Mouse (Mus musculus) liver, postnatal 0 days (tissue): ENCODE measurements around the gene Lgals8.

Source experiments
- CTCF ChIP-seq: sonication (generic); IDR thresholded peaks from 2 replicates; pipeline ENCODE4 v1.5.1; 2016; ENCODE audit warnings: antibody characterized with exemption, low read depth
- EP300 ChIP-seq: IDR thresholded peaks from 2 replicates; pipeline ENCODE4 v1.6.1; 2016; ENCODE audit warnings: antibody characterized with exemption, low read depth, mild to moderate bottlenecking

DNA sequence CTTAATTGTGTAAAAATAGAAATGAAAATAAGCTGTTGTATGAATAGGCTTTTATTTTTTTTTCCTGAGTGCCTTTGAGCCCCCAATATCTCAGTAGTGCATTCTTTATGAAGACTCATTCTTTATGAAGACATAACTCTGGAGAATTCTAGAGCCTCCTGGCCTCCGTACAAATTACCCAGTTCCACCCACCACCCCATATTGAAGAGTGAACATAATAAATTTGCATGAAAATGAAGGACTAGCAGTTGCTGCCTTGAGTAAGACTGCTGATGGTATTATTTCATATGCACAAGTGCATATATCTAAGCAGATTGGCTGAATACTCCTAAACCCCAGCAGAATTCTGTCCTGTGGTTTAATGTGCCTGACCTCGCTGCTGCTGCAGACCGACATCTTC, 25.2 kb downstream of the Lgals8 start:
- TF ChIP-seq CTCF (no peak), EP300 (no peak)
